Mouse (Mus musculus) spleen, adult 12 weeks (tissue): ENCODE data around the gene Klf3.

Experiments used
- DNase-seq: peaks from one replicate; pipeline ENCODE4 v3.0.0; 2022; ENCODE audit warnings: low spot score

Klf3 gene

GRCm38 (mm10) chr5:64809864-64810263, 6.7 kb downstream of the Klf3 start:
- DNase-seq = peak; percentile 65

GRCm38 (mm10) chr5:64810860-64811499, 7.8 kb downstream of the Klf3 start:
- peak; percentile 28 for DNase-seq

- DNase-seq = peak; percentile 72
These were observed 8.4 kb downstream of the Klf3 start for GRCm38 (mm10) chr5:64811500-64812123.

GRCm38 (mm10) chr5:64812124-64812982, 9.2 kb downstream of the Klf3 start:
- peak; percentile 84 for DNase-seq

- no peak for DNase-seq
These were observed 9.8 kb downstream of the Klf3 start for GRCm38 (mm10) chr5:64812983-64813304.

- DNase-seq = peak; percentile 79
These were observed 10.2 kb downstream of the Klf3 start for GRCm38 (mm10) chr5:64813361-64813760.

GRCm38 (mm10) chr5:64814416-64814815, 11.2 kb downstream of the Klf3 start:
- DNase-seq = no peak

GRCm38 (mm10) chr5:64815631-64816030, 12.4 kb downstream of the Klf3 start:
- no peak for DNase-seq

GRCm38 (mm10) chr5:64816290-64816973, 13.2 kb downstream of the Klf3 start:
- no peak for DNase-seq

DNA sequence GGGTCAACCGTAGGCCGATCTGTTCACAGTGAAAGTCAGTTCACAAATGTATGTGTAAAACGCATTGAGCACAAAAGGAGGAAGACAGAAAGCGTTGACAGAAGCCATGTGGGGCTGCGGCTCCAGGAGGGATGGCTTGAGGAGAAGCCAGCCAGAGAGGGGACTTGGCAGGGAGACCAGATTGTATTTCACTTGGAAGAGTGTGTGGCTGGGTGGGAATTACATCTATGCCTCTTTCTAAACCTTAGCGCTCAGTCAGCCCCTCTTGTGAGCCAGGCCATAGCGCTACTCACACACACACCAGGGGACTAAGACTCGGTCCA, 13.7 kb downstream of the Klf3 start:
- no peak for DNase-seq

GRCm38 (mm10) chr5:64819390-64819789, 16.2 kb downstream of the Klf3 start:
- DNase-seq = peak; percentile 32

GRCm38 (mm10) chr5:64820138-64820537, 16.9 kb downstream of the Klf3 start:
- DNase-seq = no peak

- DNase-seq = no peak
These were observed 18.1 kb downstream of the Klf3 start for GRCm38 (mm10) chr5:64821294-64821693.

- DNase-seq = no peak
These were observed 18.8 kb downstream of the Klf3 start for GRCm38 (mm10) chr5:64821964-64822363.

DNA sequence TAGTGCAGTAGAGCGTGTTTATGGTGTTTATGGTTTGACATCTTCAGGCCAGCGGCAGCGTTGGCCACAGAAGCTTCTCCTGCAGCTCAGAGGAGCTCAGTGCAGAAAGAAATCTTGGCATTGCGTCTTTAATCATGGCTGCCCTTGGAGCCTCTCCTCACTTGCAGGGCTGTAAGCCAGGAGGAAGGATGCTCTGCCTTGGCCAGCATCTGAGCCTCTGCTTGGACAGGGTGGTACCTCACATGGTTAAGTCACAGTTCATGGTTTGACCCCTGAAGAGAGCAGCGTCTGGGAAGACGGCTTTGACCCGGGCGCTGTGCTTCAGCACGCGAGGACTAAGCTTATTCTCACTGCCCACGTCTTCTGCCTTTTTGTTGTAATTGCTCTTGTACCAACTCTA, 20.2 kb downstream of the Klf3 start:
- DNase-seq = no peak

DNA sequence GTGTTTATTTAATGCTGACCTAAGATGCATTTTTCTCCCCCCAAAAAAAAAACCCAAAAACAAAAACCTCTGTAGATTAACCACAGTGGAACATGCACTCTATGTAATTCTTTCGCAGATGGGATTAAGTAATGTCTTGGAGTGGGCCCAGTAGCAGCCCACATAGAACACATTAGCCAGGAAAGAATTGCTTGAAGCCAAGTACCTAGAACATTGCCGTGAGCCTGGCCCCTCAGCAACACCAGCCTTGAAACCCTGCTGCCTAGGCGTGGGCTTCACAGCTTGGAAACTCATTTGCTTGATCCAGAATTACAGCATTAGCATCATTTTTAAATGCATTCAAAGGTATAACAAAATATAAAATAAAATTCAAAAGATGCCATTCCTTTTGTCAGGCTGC, 21.6 kb downstream of the Klf3 start:
- no peak for DNase-seq

DNA sequence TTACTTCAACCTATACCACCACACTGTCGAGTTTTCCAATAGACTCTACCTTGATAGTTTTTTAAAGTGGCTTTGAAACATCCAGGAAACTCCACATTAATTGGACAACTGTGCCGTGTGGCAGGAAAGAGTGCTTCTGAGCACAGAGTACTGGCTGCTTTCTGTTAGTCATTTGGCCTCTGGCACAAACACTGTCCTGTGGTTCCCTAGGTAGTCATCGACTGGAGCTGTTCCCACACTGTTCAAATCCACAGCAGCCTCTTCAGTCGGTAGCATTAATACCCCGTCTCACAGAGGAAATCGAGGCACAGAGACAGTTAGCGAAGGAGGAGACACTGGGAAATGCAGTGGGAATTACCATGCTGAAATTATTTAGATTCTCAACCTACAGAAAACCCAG, 22.3 kb downstream of the Klf3 start:
- no peak for DNase-seq

GRCm38 (mm10) chr5:64827151-64827550, 24.0 kb downstream of the Klf3 start:
- DNase-seq = no peak

DNA sequence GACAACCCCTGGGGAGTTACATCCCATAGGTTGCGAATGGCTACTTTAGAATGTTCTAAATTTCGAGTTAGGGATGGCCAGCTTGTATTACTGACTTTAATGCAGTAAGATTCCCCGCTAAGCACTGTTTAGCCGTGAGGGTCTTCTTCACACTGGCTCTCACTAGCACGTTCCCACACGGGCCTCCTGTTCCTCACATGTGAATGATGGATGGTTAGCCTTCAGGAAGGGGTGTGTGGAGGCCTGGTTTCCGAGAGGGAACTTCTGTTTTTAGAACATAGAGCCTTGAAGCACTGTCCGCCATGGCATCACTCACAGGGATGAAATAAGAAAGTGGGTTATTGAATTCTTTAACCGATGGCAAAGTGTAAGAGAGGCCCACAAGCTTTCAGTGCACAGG, 25.1 kb downstream of the Klf3 start:
- DNase-seq = no peak

GRCm38 (mm10) chr5:64829606-64830005, 26.4 kb downstream of the Klf3 start:
- no peak for DNase-seq

GRCm38 (mm10) chr5:64830773-64831172, 27.6 kb downstream of the Klf3 start:
- no peak for DNase-seq

DNA sequence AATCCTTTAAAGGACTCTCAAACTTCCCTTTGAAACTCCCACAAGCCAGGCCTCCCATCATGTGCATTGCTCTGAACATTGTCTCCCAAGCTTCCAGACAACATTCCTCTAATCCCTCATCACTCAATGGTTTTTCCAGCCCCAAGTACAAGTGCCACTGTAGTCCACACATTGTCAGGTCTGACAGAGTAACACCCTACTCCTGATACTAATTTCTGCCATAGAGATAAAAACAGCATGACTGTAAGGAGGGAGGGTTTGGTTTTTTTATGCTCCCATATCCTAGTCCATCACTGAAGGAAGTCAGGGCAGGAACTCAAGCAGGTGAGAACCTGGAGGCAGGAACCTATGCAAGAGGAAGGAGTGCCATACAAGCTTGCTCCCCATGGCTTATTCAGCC, 30.2 kb downstream of the Klf3 start:
- no peak for DNase-seq

DNA sequence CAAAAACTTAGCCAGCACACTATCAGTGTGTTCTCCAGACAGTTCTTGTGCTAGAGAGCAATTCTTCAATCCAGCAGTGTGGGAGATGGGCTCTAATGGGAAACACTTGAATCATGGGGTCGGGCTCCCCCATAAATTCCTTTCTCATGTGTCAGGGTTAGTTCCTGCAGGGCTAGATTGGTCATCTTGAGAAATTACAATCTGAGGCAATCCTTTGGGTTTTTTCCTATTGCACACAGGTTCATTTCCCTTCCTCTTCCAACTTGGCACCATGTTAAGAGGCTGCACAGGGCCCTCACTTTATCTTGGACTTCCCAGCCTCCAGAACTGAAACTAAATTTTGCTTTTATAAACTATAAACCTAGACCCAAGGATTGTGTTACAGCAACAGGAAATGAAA, 31.0 kb downstream of the Klf3 start:
- DNase-seq = no peak
